Mouse (Mus musculus) limb, embryonic 14.5 days (tissue): ENCODE results near the gene Dnaic1. TPM values are rescaled to one million over a fixed set of nuclear protein-coding genes. Genes with fewer than 3 reads are reported as not detected.

ENCODE experiments used
- ATAC-seq: fragments of 200-750 bp; cut with Nextera tagmentation; 2 replicates; pipeline ENCODE4 v1.8.0; 2017; ENCODE audit warnings: low read depth, moderate number of reproducible peaks, moderate TSS enrichment; ENCODE audit not compliant: low FRiP score
- DNase-seq: peaks from one replicate; pipeline ENCODE4 v3.0.0-alpha.2; 2015; ENCODE audit warnings: low spot score
- H3K27ac ChIP-seq: fragments of 300-500 bp; sonication (generic); replicated peaks from 2 replicates; pipeline ENCODE4 v1.5.1; 2014; ENCODE audit warnings: low read depth, mild to moderate bottlenecking, low read length, moderate library complexity, mixed read lengths
- H3K27me3 ChIP-seq: fragments of 300-500 bp; sonication (generic); 2 replicates; pipeline ENCODE4 v1.6.1; 2014; ENCODE audit warnings: low read length, mixed read lengths; ENCODE audit not compliant: control insufficient read depth, insufficient read depth
- H3K36me3 ChIP-seq: fragments of 300-500 bp; sonication (generic); 2 replicates; pipeline ENCODE4 v1.6.1; 2014; ENCODE audit warnings: mild to moderate bottlenecking, low read length, moderate library complexity, mixed read lengths; ENCODE audit not compliant: control insufficient read depth, insufficient read depth
- H3K4me1 ChIP-seq: fragments of 300-500 bp; sonication (generic); 2 replicates; pipeline ENCODE4 v1.6.1; 2014; ENCODE audit warnings: antibody characterized with exemption, low read length, mixed read lengths; ENCODE audit not compliant: control insufficient read depth, insufficient read depth
- H3K4me2 ChIP-seq: fragments of 300-500 bp; sonication (generic); replicated peaks from 2 replicates; pipeline ENCODE4 v1.6.1; 2014; ENCODE audit warnings: low read depth, mild to moderate bottlenecking, low read length, moderate library complexity; ENCODE audit not compliant: severe bottlenecking
- H3K4me3 ChIP-seq: fragments of 300-500 bp; sonication (generic); replicated peaks from 2 replicates; pipeline ENCODE4 v1.5.1; 2014; ENCODE audit warnings: low read length
- H3K9ac ChIP-seq: fragments of 300-500 bp; sonication (generic); 2 replicates; pipeline ENCODE4 v1.6.1; 2014; ENCODE audit warnings: mild to moderate bottlenecking, low read depth, low read length, moderate library complexity; ENCODE audit not compliant: severe bottlenecking
- H3K9me3 ChIP-seq: fragments of 300-500 bp; sonication (generic); 2 replicates; pipeline ENCODE4 v1.6.1; 2016; ENCODE audit warnings: low read length; ENCODE audit not compliant: control insufficient read depth
- POLR2A ChIP-seq: fragments of 200-500 bp; IDR thresholded peaks from 2 replicates; pipeline ENCODE4 v1.8.0; 2012; ENCODE audit warnings: inconsistent platforms, mild to moderate bottlenecking, moderate library complexity, borderline replicate concordance; ENCODE audit not compliant: insufficient read depth, insufficient read length; ENCODE audit errors: extremely low read depth
- WGBS: fragments of 180-500 bp; shearing (Covaris S2); extraction: QIAGEN DNeasy Blood & Tissue Kit; methylation state at CpG from one replicate; pipeline ENCODE4 v1.1.7; 2014; 5-methylcytosine and 5-hydroxymethylcytosine counted together
- polyA plus RNA-seq, 2 experiments: library from polyadenylated mRNA; depleted of rRNA in 1 of 2; stranded (reverse) in 1 of 2; unstranded in 1 of 2; fragments of >200 nt; fragmentation: Nextera tagmentation in 1 of 2; extraction: Ambion mirVana in 1 of 2; gene quantifications; 2 replicates each; pipeline versions ENCODE4 v1.2.1 to v1.2.3; 2012 to 2014

Gene Dnaic1
- polyA plus RNA-seq, 2 experiments = 0.67 to 0.78 TPM

GRCm38 (mm10) chr4:41658566-41659384, 89.2 kb downstream of the Dnaic1 start:
- H3K4me3 ChIP-seq = no peak overlapping the region
- no peak for TF ChIP-seq POLR2A
- 8% methylated on average over 21 of the region's 25 CpGs for WGBS
- H3K27me3 ChIP-seq = peaks cover 23% of the 10 kb centered on the region
- H3K36me3 ChIP-seq = no peaks in the 10 kb centered on the region
- no peak overlapping the region for H3K9ac ChIP-seq
- peaks cover 41% of the 10 kb centered on the region for H3K4me1 ChIP-seq
- ATAC-seq = no peak
- H3K4me2 ChIP-seq = peak overlapping the region; percentile 23; the same call in 1 of the 2 replicates
- DNase-seq = no peak
- H3K27ac ChIP-seq = no peak overlapping the region
- no peaks in the 10 kb centered on the region for H3K9me3 ChIP-seq

- WGBS = 17% methylated on average over 13 of the region's 13 CpGs
- H3K27ac ChIP-seq = no peak overlapping the region
- no peak for DNase-seq
- H3K4me2 ChIP-seq = no peak overlapping the region; the same call in 1 of the 2 replicates
- H3K27me3 ChIP-seq = peaks cover 27% of the 10 kb centered on the region
- peaks cover 49% of the 10 kb centered on the region for H3K4me1 ChIP-seq
- H3K9me3 ChIP-seq = no peaks in the 10 kb centered on the region
- ATAC-seq = peak; percentile 31; the same call in 1 of the 2 replicates
- no peak overlapping the region for H3K9ac ChIP-seq
- no peak overlapping the region for H3K4me3 ChIP-seq
- no peak for TF ChIP-seq POLR2A
- no peaks in the 10 kb centered on the region for H3K36me3 ChIP-seq
Measured at GRCm38 (mm10) chr4:41659556-41659955, 90.0 kb downstream of the Dnaic1 start.

- ATAC-seq (peak; percentile 73; the same call in 1 of the 2 replicates), DNase-seq (peak; percentile 77)
- 7% methylated on average over 11 of the region's 11 CpGs for WGBS
- Histone ChIP-seq H3K36me3 (no peaks in the 10 kb centered on the region), H3K4me1 (peaks cover 62% of the 10 kb centered on the region), H3K4me2 (no peak overlapping the region), H3K9me3 (no peaks in the 10 kb centered on the region), H3K4me3 (no peak overlapping the region), H3K27me3 (peaks cover 34% of the 10 kb centered on the region), H3K9ac (no peak overlapping the region), H3K27ac (no peak overlapping the region)
- TF ChIP-seq POLR2A = no peak
Measured at GRCm38 (mm10) chr4:41660851-41661430, 91.4 kb downstream of the Dnaic1 start.

- Histone ChIP-seq H3K4me1 (peaks cover 62% of the 10 kb centered on the region), H3K4me2 (no peak overlapping the region), H3K9ac (no peak overlapping the region), H3K4me3 (no peak overlapping the region), H3K36me3 (no peaks in the 10 kb centered on the region), H3K9me3 (no peaks in the 10 kb centered on the region), H3K27ac (no peak overlapping the region), H3K27me3 (peaks cover 38% of the 10 kb centered on the region)
- no peak for DNase-seq
- no peak for ATAC-seq
- 27% methylated on average over 11 of the region's 11 CpGs for WGBS
- TF ChIP-seq POLR2A = no peak
Measured at GRCm38 (mm10) chr4:41662723-41663122, 93.1 kb downstream of the Dnaic1 start.

- TF ChIP-seq POLR2A = no peak
- 14% methylated on average over 9 of the region's 9 CpGs for WGBS
- no peaks in the 10 kb centered on the region for H3K9me3 ChIP-seq
- no peak overlapping the region for H3K27ac ChIP-seq
- no peak for DNase-seq
- H3K36me3 ChIP-seq = no peaks in the 10 kb centered on the region
- H3K4me2 ChIP-seq = no peak overlapping the region
- H3K9ac ChIP-seq = no peak overlapping the region
- peaks cover 61% of the 10 kb centered on the region for H3K4me1 ChIP-seq
- H3K27me3 ChIP-seq = peaks cover 38% of the 10 kb centered on the region
- ATAC-seq = no peak
- no peak overlapping the region for H3K4me3 ChIP-seq
Measured at GRCm38 (mm10) chr4:41663614-41664013, 94.0 kb downstream of the Dnaic1 start.
